Comparison of ENCODE assay signal across 24 mouse cellular contexts in genomic region chr6:128461606-128462005, GRCm38 (mm10).
"Had no signal": no experiment of that assay in that cellular context is flagged by ENCODE, and none has a peak within 500 bp of the region (broad histone marks: within the 10 kb centered on the region; RNA-seq: fewer than 3 reads in every experiment).

No protein-coding gene starts in this region.

- H3K27me3 ChIP-seq: heart, embryonic 13.5 days; heart, embryonic 15.5 days; hindbrain, embryonic 13.5 days; hindbrain, embryonic 15.5 days; kidney, embryonic 15.5 days; limb, embryonic 13.5 days; limb, embryonic 15.5 days; liver, embryonic 12.5 days had no signal

- DNase-seq: gastrocnemius, adult 2 months; gastrocnemius, postnatal 14 days; gastrocnemius, postnatal 36 days; heart, postnatal 14 days; heart, postnatal 36 days; kidney, adult 11 months; kidney, adult 9 months; kidney, postnatal 14 days; kidney, postnatal 36 days; layer of hippocampus, adult 9-11 months; layer of hippocampus, postnatal 36 days; left cerebral cortex, postnatal 4 days had no signal

- H3K4me2 ChIP-seq: heart, embryonic 11.5 days; heart, embryonic 13.5 days; heart, embryonic 15.5 days; hindbrain, embryonic 13.5 days; hindbrain, embryonic 15.5 days; kidney, embryonic 15.5 days; limb, embryonic 13.5 days; limb, embryonic 15.5 days; liver, embryonic 12.5 days had no signal

- H3K9me3 ChIP-seq: heart, embryonic 13.5 days; heart, embryonic 15.5 days; hindbrain, embryonic 13.5 days; hindbrain, embryonic 15.5 days; kidney, embryonic 15.5 days; limb, embryonic 15.5 days; liver, embryonic 12.5 days had no signal

- H3K4me3 ChIP-seq: gastrocnemius, adult 2 months; heart, embryonic 13.5 days; heart, embryonic 15.5 days; hindbrain, embryonic 13.5 days; hindbrain, embryonic 15.5 days; kidney, embryonic 15.5 days; limb, embryonic 13.5 days; limb, embryonic 15.5 days; liver, embryonic 12.5 days had no signal

- H3K36me3 ChIP-seq: heart, embryonic 13.5 days; heart, embryonic 15.5 days; hindbrain, embryonic 13.5 days; hindbrain, embryonic 15.5 days; kidney, embryonic 15.5 days; limb, embryonic 13.5 days; limb, embryonic 15.5 days; liver, embryonic 12.5 days had no signal

- H3K4me1 ChIP-seq: heart, embryonic 13.5 days; heart, embryonic 15.5 days; hindbrain, embryonic 13.5 days; hindbrain, embryonic 15.5 days; kidney, embryonic 15.5 days; limb, embryonic 13.5 days; limb, embryonic 15.5 days had no signal

- H3K27ac ChIP-seq: gastrocnemius, adult 2 months; heart, embryonic 13.5 days; heart, embryonic 15.5 days; hindbrain, embryonic 13.5 days; hindbrain, embryonic 15.5 days; hindbrain, postnatal 0 days; kidney, embryonic 15.5 days; kidney, postnatal 0 days; limb, embryonic 13.5 days; limb, embryonic 15.5 days; liver, embryonic 12.5 days; liver, embryonic 14.5 days had no signal

- H3K9ac ChIP-seq: heart, embryonic 13.5 days; heart, embryonic 15.5 days; hindbrain, embryonic 13.5 days; hindbrain, embryonic 15.5 days; kidney, embryonic 15.5 days; limb, embryonic 13.5 days; limb, embryonic 15.5 days; liver, embryonic 12.5 days; liver, embryonic 14.5 days had no signal
